Mouse (Mus musculus): ENCODE results near the gene Hectd2. TPM values are rescaled to one million over a fixed set of nuclear protein-coding genes. Genes with fewer than 3 reads are reported as not detected.

Gene Hectd2
- total RNA-seq, 2 experiments from 2014 or later: 28.6 to 32.5 TPM

DNA sequence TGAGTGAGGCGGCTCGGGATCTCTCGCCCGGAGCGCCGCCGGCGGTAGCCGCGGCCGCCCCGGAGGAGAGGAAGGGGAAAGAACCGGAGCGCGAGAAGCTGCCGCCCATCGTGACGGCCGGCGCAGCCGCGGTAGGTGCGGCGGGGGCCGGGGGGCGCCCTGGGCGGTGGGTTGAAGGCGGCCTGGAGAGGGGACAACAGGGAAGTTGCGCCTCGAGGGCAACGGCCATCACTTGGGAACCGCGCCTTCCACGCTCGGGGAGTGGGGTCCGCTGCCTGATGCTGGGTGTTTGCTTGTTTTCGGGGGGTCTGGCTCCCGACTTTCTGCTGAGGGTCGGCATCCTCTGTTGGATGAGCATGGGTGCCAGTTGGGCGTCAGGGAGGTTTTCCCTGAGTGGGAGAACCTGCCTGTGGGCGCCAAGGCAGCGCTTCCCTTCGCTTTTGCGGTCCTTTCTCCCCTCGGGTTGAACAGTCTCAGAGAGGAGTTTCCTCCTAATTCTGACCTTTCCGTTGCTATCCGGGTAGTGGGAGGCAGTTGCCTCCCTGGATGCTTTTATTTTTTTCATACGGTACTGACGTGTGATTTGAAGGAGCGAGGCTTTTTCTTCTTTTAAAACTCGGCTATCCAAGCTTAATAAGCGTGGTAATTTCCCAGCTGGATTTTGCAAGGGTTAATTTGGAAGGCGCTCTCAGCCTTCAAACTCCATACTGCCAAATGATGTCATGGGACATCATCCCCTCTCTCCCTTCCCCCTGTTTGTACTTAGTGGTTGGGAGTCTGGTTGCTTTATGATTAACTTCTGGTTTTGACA is 551 bp downstream of the Hectd2 start:
- intact Hi-C loops (cut with DNase I): loop anchor here (2.0 to 10.0 kb wide), 3 partner anchors 16 to 450 kb away; no protein-coding TSS in a partner anchor
- DNase-seq (ENCODE audit: low spot score in 2 of 2): peak; percentile 24 to 25

DNA sequence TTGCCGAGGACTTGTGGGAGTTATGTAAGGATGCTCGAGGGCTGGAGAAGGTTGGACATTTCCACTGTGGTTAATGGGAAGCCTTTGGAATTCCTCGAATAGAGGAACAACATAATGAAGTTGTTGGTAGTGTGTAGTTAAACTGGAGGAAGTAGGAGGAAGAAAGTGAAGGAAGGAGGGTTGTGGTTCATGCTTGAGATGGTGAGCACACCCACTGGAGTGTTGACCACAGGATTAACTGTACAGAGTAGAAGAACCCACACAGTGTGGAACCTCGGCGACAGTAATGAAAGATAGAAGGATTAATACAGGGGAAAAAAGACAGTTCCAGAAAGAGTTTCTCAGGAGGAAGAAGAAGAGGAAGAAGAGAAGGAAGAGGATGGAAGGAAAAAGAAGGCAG is 4.9 kb downstream of the Hectd2 start:
- intact Hi-C loops (cut with DNase I): loop anchor here (5.0 to 10.0 kb wide), 2 partner anchors 87 to 455 kb away; no protein-coding TSS in a partner anchor
- DNase-seq (ENCODE audit: low spot score in 2 of 2): no peak

DNA sequence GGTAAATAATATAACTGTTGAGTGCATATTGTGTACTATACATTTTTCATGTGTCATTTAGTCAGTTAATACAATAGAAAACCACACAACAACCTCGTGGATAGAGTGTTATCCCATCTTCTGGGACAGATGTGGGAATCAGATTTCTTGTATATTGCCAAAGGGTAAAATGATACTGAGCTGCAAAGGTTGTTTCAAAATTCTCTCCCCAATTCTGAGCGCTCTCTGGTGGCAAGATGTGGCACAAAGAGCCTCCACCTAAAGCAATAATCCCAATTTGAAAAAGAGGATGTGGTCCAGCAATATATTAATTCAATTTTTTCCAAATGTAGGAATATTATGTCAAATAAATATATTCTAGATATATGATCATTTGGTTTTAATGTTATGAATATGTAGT is 5.7 kb downstream of the Hectd2 start:
- DNase-seq (ENCODE audit: low spot score in 2 of 2): no peak
- intact Hi-C loops (cut with DNase I): no loop called here

DNA sequence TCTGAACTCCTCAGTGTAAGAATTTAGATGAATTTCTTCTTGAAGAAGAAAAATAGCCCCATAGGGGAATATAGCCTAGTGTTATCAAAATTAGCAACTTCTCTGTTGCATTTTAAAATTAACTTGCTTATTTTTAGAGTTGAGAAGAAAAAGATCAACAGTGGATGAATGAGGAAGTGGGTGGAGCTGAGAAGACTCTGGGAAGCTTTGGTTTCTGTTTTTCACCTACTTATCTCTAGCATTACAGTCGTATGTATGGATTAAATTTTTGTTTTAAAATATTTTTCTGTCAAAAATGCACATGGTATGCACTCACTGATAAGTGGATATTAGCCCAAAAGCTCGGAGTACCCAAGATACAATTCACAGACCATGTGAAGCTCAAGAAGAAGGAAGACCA is 6.7 kb downstream of the Hectd2 start:
- intact Hi-C loops (cut with DNase I): no loop called here
- no peak for DNase-seq (ENCODE audit: low spot score in 2 of 2)

DNA sequence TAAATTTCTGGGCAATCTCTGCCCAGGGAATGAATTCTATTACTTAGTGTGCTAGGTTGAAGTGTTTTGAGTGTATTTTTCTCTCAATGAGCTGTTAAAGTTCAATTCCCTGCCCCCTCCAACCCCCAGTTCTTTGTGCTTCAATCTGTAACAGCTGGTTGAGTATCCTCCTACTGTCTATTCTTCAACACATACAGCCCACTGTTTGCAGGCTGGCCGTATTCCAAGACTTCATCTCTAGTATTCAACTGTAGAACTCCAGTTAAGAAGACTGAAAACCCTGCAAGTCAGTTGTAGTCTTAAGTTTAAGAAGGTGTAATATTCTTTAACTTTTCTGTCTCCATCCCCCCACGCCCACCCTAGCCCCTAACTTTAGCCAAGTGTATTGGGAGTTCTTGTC is 10.0 kb downstream of the Hectd2 start:
- intact Hi-C loops (cut with DNase I): no loop called here
- peak; percentile 66 to 70 for DNase-seq (ENCODE audit: low spot score in 2 of 2)

DNA sequence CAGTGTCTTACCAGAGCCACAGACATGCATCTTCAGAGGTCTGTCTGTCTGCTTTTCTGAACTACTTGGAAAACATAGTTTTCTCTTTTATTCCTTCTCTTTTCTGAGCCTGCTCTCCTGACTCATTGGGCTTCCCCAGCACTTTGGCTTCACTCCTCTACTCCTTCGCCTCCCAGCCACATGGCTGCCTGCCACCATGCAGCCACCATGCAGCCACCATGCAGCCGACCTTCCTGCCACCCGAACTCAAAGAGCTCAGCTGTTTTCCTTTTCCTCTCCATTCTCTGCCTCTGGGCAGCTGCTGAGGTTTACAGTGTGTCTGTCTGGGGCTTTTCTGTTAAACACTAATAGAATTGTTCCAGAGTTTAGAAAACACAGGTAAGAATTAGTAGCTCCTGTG is 19.5 kb downstream of the Hectd2 start:
- DNase-seq (ENCODE audit: low spot score in 2 of 2): no peak
- intact Hi-C loops (cut with DNase I): no loop called here

DNA sequence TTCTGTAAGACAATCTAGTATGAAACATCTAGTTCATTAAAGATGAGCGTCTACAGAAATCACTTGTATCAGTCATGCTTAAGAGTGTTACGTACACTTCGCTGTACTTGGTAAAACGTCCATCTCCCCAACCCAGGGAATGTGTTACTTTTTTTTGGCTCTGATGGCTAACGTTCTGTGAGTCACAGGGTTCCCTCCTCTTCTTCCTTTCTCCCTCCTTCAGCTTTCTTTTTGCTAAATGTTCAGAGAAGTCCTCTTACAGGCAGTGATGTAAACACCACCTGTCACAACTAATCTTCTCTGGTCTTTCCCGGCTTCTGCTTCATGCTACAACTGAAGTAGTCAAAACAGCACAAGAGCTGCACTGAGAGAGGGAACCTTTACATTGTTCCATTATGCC is 20.7 kb downstream of the Hectd2 start:
- intact Hi-C loops (cut with DNase I): no loop called here
- DNase-seq (ENCODE audit: low spot score in 2 of 2): no peak

DNA sequence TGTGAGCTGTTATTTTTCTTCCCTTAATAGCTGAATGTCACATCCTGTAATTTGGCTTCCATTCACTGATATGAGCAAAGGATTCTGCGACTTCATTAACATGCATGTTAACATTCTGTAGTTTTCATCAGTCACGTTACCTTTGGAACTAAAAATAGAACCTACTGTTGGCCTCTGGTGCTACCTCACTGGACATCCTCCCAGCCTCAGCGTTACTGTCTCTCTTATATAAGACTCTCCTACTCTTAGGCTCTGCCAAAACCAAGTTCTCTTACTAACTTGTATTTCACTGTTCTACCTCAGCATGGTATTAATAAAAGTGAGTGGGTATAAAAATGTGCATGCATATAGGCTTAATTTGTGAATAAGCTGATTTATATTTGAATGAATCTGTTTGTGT is 26.4 kb downstream of the Hectd2 start:
- intact Hi-C loops (cut with DNase I): no loop called here
- no peak for DNase-seq (ENCODE audit: low spot score in 2 of 2)

DNA sequence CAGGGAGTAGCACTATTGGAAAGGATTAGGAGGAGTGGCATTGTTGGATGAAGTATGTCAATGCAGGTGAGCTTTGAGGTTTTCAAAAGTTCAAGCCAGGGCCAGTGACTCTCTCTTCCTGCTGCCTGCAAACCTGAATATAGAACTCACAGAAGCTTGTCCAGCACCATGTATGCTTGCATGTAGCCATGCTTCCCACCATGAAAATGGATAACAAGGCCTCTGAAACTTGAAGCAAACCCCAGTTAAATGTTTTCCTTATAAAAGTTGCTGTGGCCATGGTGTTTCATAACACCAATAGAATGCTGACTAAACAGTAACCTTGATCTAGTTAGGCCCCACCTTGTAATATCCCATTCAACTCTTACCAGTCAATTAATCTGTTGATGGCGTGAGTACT is 27.7 kb downstream of the Hectd2 start:
- intact Hi-C loops (cut with DNase I): no loop called here
- DNase-seq (ENCODE audit: low spot score in 2 of 2): no peak

DNA sequence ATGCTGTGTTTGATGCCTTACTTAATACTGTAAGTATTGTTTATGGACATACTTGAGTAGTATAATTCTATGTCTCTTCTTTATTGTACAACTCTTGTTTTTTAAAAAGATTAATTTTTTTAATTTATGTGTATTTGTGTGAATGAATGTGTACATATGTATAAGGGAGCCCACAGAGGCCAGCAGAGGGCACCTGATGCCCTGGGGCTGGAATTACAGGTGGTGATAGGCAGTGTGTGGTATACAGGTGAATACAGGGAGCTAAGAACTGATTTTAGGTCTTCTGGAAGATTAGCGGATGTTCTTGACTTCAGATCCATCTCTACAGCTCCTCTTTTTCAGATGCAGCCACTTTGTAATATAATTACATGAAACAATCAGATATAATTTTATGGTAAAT is 31.1 kb downstream of the Hectd2 start:
- intact Hi-C loops (cut with DNase I): no loop called here
- no peak for DNase-seq (ENCODE audit: low spot score in 2 of 2)

DNA sequence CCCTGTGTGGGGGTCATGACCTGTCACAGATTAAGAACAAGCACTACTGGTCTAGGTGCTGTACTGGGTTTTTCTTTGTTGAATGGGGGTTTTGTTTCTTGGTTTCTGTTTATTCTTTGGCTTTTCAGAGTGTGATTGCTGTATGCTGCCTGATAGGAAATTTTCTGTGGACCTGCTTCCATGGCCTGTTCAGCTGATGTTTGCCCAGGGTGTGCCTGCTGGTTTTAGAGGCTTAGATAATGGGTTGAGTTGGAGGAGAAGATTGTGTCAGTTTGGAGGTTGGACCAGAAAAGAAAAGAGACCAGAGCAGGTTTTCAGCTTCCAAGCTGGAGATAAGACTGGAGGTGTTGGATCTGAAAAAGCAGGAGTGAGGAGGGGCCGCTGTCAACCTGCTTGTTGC is 40.0 kb downstream of the Hectd2 start:
- no peak for DNase-seq (ENCODE audit: low spot score in 2 of 2)
- intact Hi-C loops (cut with DNase I): no loop called here

DNA sequence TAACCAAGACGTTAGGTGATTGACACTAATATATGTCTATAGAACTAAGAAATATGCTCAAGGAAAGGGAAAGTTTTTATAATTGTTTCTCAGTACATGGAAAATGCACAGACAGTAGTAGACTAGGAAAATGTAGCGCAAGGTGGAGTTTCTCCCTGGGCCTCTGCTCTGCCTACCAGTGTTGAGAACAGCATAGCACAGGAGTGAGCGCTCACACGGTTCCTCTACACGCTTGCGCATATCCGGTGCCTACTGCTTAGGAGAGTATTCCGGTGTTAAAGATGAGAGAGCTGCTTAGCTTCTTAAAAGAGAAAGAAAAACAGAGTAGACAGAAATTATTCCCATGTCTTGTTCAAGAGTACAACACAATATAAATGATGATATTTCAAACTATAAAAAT is 47.4 kb downstream of the Hectd2 start:
- intact Hi-C loops (cut with DNase I): no loop called here

DNA sequence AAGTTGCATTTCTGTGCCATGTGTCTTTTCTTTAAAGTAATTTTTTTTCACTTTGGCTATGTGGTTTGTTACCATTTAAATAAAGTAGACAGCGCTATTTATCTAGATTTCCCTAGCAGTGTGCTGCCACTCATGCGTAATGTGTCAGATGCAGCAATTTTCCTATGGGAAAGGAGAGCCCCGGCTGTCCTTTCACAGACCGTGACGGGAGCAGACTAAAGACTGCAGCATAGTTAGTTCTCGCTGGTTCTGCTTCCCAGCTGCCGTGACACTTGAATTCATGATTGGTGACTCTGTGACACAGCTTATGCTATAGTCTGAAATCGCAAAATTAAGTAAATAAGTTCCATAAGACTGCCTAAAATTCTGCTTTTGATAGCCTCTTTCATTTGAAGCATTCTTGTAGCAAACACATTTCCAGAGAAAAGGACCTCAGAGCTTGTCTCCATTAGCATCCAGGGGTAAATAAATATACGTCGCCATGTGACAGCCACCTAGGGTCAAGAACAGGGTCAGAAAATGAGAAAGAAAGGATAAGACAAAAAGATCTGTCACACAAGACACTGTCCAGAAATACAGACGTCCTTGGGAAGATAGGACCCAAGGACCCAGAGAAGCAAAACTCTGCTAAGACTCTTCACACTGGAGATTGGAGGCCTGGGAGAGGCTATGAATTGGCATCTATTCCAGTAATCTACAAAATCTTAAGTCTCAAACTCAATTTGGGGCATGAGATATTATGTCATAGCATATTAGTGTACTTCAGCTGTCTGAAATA is 48.3 kb downstream of the Hectd2 start:
- intact Hi-C loops (cut with DNase I): no loop called here

More for the DNA sequence above, 47.4 kb downstream of the Hectd2 start:
- no peak for DNase-seq (ENCODE audit: low spot score in 2 of 2)

DNA sequence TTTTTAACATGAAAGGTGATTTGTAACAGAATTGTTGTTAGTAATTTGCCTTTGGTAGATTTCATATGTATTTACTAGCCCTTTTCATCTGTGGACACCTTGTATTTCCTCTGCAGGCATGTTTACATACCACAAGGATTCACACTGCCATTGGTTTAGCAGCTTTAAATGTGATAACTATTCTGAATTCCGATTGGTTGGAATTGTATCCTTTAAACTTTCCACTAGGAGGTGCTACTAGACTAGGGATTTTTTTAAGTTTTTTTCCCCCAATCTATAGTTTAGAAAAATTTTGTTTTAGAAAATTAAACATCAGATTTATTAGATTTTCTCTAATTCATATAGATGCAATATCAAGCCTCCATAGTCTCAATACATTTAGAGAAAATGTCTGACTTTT is 51.8 kb downstream of the Hectd2 start:
- peak in 1 of 2 experiments; percentile 10 for DNase-seq (ENCODE audit: low spot score in 2 of 2)
- intact Hi-C loops (cut with DNase I): loop anchor here (5.0 kb wide), 1 partner anchor 131 kb away; the partner anchor contains the start of gene Ppp1r3c

More for the DNA sequence above, 48.3 kb downstream of the Hectd2 start:
- DNase-seq (ENCODE audit: low spot score in 2 of 2): no peak

DNA sequence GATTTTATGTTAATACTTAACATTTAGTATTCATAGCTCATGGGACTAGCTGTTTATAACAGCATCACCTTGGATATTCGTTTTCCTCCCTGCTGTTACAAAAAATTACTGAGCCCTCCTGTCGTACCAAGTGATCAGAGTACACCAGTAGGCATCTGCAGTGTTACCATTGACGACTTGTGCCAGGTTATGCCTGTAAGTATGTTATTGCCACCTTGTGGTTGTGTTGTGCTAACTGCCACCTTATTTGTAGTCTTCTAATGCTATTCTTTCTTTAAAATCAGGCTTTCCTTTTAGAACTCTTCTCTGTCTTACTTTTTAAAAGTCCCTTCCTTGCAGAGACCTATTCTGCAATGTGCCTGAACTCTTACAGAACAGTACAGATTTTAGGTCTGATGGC is 54.8 kb downstream of the Hectd2 start:
- intact Hi-C loops (cut with DNase I): loop anchor here (5.0 kb wide), 1 partner anchor 128 kb away; the partner anchor contains the start of gene Ppp1r3c
- peak in 1 of 2 experiments; percentile 10 for DNase-seq (ENCODE audit: low spot score in 2 of 2)

DNA sequence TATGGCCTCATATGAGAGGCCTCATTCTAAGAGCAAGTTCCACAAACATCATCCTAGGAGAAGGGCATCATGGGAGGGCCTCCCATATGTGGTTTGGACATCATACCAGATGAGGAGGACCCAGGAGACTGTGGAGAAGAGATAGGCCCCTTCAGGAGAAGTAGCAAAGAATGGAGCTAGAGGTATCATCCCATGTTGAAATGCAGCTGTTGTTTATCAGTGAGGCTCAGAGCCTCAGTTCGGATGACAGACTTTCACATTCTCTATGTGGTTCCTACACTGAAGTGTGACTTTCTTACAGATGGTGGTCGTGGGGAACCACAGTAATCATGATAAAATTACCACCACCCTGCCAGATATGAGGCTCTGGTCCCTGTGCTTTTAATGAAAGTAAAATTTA is 55.9 kb downstream of the Hectd2 start:
- intact Hi-C loops (cut with DNase I): no loop called here
- no peak for DNase-seq (ENCODE audit: low spot score in 2 of 2)

DNA sequence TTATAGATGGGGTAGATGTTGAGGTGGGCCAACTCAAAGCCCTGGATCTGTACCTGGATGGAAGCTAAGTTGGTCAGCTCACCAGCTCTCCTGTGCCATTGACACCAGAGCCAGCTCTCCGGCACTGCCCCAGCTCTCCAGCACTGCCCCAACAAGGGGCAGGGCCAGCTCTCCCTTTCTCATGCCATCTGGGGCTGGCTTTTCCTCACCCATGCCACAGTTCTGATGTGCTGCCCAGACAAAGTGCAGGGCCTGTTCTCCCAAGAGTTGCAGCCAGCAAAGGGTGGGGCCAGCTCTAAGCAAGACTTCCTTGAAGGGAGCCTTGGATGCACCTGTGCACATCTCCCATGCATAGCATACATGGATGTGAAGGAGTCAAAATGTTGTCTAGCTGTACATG is 71.5 kb downstream of the Hectd2 start:
- DNase-seq (ENCODE audit: low spot score in 2 of 2): no peak
- intact Hi-C loops (cut with DNase I): no loop called here

DNA sequence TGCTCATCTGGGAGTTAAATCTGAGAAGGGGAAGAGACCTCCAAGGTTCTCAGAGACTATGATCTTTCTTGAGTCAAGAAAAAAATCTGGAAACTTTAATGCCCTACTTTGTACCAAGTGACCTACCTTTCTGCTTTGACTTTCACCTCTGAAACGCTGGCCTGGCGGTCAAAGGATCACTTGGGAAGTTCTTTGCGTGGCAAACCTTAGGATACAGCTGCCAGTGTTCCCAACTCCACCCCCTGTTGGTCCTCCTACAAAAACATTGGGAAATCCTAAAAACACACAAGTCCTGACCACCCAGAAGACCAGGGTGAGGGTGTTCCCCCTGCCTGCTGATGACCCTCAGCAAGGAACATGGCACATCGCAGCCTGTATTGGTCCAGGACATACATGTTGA is 72.4 kb downstream of the Hectd2 start:
- intact Hi-C loops (cut with DNase I): no loop called here
- DNase-seq (ENCODE audit: low spot score in 2 of 2): no peak

DNA sequence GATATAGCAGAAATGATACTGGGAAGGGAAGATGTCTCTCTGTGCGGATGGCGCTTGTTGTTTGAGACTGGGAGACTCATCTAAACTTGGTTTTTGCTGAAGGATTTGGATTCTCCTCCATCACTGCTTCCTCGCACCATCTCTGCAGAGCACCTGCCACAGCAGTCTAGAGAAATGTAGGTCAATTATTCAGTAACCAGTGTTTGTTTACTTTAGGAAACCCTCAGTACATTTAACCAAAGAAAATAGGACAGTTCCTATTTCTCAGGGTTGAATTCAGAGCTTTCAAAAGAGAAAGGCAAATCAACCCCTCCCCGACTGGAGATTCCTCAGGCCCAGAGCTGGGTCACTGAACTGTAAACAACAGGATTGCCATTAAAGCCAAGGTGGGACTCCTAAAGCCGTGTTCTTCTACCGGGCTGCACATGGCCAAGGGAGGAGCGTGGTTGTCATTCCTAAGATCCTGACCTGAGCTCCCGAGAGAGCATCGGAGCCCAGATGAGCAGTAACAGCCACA is 75.0 kb downstream of the Hectd2 start:
- intact Hi-C loops (cut with DNase I): no loop called here
- DNase-seq (ENCODE audit: low spot score in 2 of 2): no peak

DNA sequence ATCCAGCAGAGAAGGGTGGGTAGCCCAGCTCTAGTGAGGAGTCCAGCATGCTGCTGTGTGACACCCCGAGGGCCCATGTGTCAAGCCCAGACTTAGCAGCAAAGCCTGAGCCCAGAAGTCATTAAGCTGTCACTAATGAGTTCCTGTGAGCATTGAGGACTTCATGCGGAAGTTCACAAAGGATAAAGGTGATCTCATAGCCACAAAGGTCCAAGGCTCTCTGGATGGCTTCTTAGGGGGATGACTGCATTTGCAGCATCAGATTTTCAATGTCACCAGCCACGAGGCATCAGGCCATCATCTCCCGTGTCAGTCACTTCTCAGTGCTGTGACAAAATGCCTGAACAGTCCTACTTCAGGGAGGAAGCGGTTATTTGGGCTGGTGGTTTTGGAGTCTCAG is 75.9 kb downstream of the Hectd2 start:
- intact Hi-C loops (cut with DNase I): no loop called here
- no peak for DNase-seq (ENCODE audit: low spot score in 2 of 2)
